Mouse (Mus musculus) midbrain, embryonic 14.5 days (tissue): ENCODE data around the gene Zfp935. TPM values are rescaled to one million over a fixed set of nuclear protein-coding genes. Genes with fewer than 3 reads are reported as not detected.
A peak's percentile ranks its signal among the peaks of the same experiment; 100 is the strongest.
"Not testable (repeated sequence)": the region's sequence is repeated elsewhere in the genome, so short reads cannot be mapped to it uniquely, and the experiment has no call there.

ENCODE experiments used
- ATAC-seq: fragments of 200-750 bp; cut with Nextera tagmentation; 2 replicates; pipeline ENCODE4 v1.8.0; 2017; ENCODE audit warnings: moderate number of reproducible peaks, moderate library complexity; ENCODE audit not compliant: low FRiP score, low TSS enrichment
- DNase-seq: peaks from one replicate; pipeline ENCODE4 v3.0.0-alpha.2; 2015
- H3K27ac ChIP-seq: fragments of 300-500 bp; sonication (generic); replicated peaks from 2 replicates; pipeline ENCODE4 v1.5.1; 2014; ENCODE audit warnings: mild to moderate bottlenecking, low read depth, low read length, moderate library complexity
- H3K27me3 ChIP-seq: fragments of 300-500 bp; sonication (generic); 2 replicates; pipeline ENCODE4 v1.6.1; 2014; ENCODE audit warnings: low read length, control low read depth, mixed read lengths; ENCODE audit not compliant: control insufficient read depth, insufficient read depth
- H3K36me3 ChIP-seq: fragments of 300-500 bp; sonication (generic); 2 replicates; pipeline ENCODE4 v1.6.1; 2014; ENCODE audit warnings: low read length, control low read depth; ENCODE audit not compliant: control insufficient read depth, insufficient read depth
- H3K4me1 ChIP-seq: fragments of 300-500 bp; sonication (generic); 2 replicates; pipeline ENCODE4 v1.6.1; 2014; ENCODE audit warnings: mild to moderate bottlenecking, antibody characterized with exemption, low read length, control low read depth; ENCODE audit not compliant: control insufficient read depth, insufficient read depth
- H3K4me2 ChIP-seq: fragments of 300-500 bp; sonication (generic); 2 replicates; pipeline ENCODE4 v1.6.1; 2014; ENCODE audit warnings: mild to moderate bottlenecking, low read length, moderate library complexity
- H3K4me3 ChIP-seq: fragments of 300-500 bp; sonication (generic); replicated peaks from 2 replicates; pipeline ENCODE4 v1.5.1; 2014; ENCODE audit warnings: low read depth, low read length
- H3K9ac ChIP-seq: fragments of 300-500 bp; sonication (generic); replicated peaks from 2 replicates; pipeline ENCODE4 v1.6.1; 2014; ENCODE audit warnings: mild to moderate bottlenecking, low read length, moderate library complexity
- H3K9me3 ChIP-seq: fragments of 300-500 bp; sonication (generic); 2 replicates; pipeline ENCODE4 v1.6.1; 2016; ENCODE audit warnings: low read length, control low read depth, mixed read lengths; ENCODE audit not compliant: control insufficient read depth
- WGBS: fragments of 180-500 bp; shearing (Covaris S2); extraction: QIAGEN DNeasy Blood & Tissue Kit; methylation state at CpG from one replicate; pipeline ENCODE4 v1.1.7; 2014; 5-methylcytosine and 5-hydroxymethylcytosine counted together
- polyA plus RNA-seq: library from polyadenylated mRNA; unstranded; fragments of >200 nt; fragmentation: Nextera tagmentation; extraction: Ambion mirVana; gene quantifications from 2 replicates; pipeline ENCODE4 v1.2.1, GENCODE M21; 2014

The Zfp935 gene
- 1.2 TPM in 1 of 2 replicates, not detected in the other for polyA plus RNA-seq

DNA sequence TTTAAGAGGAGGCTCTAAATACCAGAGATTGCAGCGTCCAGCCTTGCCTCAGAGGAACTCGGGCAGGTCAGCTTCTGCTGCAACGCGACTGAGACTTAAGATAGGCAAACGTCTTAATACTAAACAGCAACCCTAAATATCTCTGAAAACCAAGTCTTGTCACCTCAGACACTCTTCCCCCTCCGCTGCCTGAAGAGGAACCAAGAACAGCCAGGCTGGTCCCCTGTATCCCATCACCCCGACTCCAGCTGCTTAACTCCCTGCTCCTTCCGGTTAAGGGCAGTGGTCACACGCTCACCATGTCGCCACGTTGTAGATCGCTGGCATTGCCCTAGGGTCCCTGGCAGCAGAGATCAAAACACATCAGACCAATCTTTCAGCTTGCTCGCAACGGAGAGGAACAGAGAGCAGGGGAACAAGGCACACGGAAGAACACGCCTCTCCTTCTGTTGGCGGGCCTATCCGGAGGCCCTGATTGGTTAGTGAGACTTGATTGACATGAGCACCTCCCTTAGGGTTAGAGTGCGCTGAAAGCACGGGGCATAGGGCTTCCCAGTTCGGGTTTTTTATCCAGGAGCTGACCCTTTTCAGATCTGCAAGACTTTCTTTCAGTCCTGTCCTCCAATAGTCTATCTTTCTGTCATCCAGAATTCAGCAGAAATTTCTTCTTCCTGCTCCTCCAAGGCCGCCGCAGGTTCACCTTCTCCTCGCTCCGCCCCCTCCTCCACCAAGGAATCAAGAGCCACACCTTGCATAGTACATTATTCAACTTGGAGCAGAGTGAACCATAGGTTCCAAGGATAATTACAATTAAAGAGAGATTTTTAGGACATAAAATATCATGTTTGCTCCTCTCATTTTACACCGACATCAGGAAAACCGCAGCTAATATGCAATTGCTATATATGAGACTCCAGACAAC, at the start of gene Zfp935:
Gene Zfp935 (minus strand): TSS at position 323 of the 922 bp plus-strand sequence.
- peak; percentile 28 for DNase-seq
- not testable (repeated sequence) for ATAC-seq, H3K36me3 ChIP-seq, H3K4me1 ChIP-seq, H3K27ac ChIP-seq, H3K27me3 ChIP-seq
- Histone ChIP-seq H3K4me3 (peak within 1 kb of the TSS; percentile 36), H3K9me3 (peaks cover 15% of the 10 kb centered on the region; the same call in 1 of the 2 replicates), H3K9ac (peak within 1 kb of the TSS; percentile 42; the same call in 1 of the 2 replicates), H3K4me2 (peak within 1 kb of the TSS; percentile 40)
- 5% methylated on average over 25 of the region's 27 CpGs for WGBS

DNA sequence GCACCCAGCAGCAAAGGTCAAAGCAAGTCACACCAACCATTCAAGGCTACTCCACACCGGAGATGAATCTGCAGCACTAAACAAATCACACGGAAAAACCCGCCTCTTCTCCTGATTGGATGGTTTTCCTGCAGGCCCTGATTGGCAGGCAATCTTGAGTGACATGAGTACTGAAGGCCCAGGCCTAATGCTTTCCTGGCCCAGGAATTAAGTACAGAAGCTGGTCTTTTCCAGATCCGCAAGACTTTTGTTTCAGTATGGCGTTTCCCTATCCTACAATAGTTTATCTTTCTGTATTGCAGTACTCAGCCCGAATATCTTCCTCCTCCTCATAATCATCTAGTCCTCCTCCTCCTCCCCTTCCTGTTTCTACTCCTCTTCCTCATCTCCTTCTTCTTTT, 12.8 kb upstream of the Zfp935 start, which contains the start of gene Zfp934:
Gene Zfp934 (minus strand): TSS at position 101 of the 400 bp plus-strand sequence.
- not testable (repeated sequence) for H3K36me3 ChIP-seq, H3K9ac ChIP-seq, H3K27me3 ChIP-seq, H3K4me2 ChIP-seq, H3K4me1 ChIP-seq, H3K27ac ChIP-seq, ATAC-seq, H3K4me3 ChIP-seq, H3K9me3 ChIP-seq, DNase-seq
- 92% methylated on average over 3 of the region's 6 CpGs for WGBS

DNA sequence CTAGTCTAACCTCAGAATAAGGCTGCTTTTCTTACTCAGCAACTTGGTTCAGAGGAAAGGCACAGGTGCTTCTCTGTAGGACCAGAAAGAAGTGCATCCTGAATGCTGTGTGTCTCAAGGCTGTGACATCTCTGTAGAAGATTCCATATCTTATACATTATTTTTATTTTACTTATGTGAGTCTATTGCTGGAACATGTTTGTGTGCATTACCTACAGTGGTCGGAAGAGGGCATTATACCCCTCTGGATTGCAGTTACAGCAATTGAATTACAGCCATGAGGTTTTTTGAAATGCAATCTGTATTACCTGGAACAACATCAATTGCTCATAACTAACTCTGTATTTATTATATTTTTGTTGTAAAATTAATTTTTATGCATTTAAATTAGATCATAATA, 3.4 kb upstream of the Zfp935 start:
- DNase-seq, H3K36me3 ChIP-seq, H3K27ac ChIP-seq, ATAC-seq, H3K4me3 ChIP-seq, H3K9ac ChIP-seq, H3K9me3 ChIP-seq, H3K4me1 ChIP-seq, H3K27me3 ChIP-seq, H3K4me2 ChIP-seq: not testable (repeated sequence)
- 36% methylated on average over 1 of the region's 1 CpGs for WGBS

- not testable (repeated sequence) for H3K9me3 ChIP-seq, H3K9ac ChIP-seq, H3K27me3 ChIP-seq, H3K4me2 ChIP-seq, H3K36me3 ChIP-seq, H3K4me3 ChIP-seq, DNase-seq, ATAC-seq, H3K27ac ChIP-seq, H3K4me1 ChIP-seq
Measured at GRCm38 (mm10) chr13:62530129-62530528, 28.2 kb downstream of the Zfp935 start.

GRCm38 (mm10) chr13:62510641-62511420, 47.5 kb downstream of the Zfp935 start:
- WGBS = 97% methylated on average over 1 of the region's 1 CpGs
- not testable (repeated sequence) for H3K36me3 ChIP-seq, H3K27ac ChIP-seq, H3K9me3 ChIP-seq, H3K4me3 ChIP-seq, H3K4me2 ChIP-seq, H3K27me3 ChIP-seq, DNase-seq, H3K9ac ChIP-seq, H3K4me1 ChIP-seq, ATAC-seq

GRCm38 (mm10) chr13:62472661-62473060, 85.7 kb downstream of the Zfp935 start:
- not testable (repeated sequence) for ATAC-seq, DNase-seq
- WGBS = 95% methylated on average over 8 of the region's 8 CpGs

DNA sequence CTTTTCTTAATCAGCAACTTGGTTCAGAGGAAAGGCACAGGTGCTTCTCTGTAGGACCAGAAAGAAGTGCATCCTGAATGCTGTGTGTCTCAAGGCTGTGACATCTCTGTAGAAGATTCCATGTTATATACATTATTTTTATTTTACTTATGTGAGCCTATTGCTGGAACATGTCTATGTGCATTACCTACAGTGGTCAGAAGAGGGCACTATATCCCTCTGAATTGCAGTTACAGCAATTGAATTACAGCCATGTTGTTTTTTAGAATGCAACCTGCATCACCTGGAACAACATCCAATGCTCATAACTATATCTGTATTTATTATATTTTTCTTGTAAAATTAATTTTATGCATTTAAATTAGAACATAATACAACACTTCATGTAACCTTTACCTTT, 88.4 kb downstream of the Zfp935 start:
- peak; percentile 50 for DNase-seq
- not testable (repeated sequence) for H3K4me1 ChIP-seq, H3K4me2 ChIP-seq, H3K9ac ChIP-seq, H3K36me3 ChIP-seq, H3K27me3 ChIP-seq, H3K9me3 ChIP-seq, H3K27ac ChIP-seq, ATAC-seq, H3K4me3 ChIP-seq

More at GRCm38 (mm10) chr13:62472661-62473060, 85.7 kb downstream of the Zfp935 start:
- H3K9me3 ChIP-seq, H3K4me2 ChIP-seq, H3K27ac ChIP-seq, H3K4me3 ChIP-seq, H3K4me1 ChIP-seq, H3K9ac ChIP-seq, H3K27me3 ChIP-seq, H3K36me3 ChIP-seq: not testable (repeated sequence)

DNA sequence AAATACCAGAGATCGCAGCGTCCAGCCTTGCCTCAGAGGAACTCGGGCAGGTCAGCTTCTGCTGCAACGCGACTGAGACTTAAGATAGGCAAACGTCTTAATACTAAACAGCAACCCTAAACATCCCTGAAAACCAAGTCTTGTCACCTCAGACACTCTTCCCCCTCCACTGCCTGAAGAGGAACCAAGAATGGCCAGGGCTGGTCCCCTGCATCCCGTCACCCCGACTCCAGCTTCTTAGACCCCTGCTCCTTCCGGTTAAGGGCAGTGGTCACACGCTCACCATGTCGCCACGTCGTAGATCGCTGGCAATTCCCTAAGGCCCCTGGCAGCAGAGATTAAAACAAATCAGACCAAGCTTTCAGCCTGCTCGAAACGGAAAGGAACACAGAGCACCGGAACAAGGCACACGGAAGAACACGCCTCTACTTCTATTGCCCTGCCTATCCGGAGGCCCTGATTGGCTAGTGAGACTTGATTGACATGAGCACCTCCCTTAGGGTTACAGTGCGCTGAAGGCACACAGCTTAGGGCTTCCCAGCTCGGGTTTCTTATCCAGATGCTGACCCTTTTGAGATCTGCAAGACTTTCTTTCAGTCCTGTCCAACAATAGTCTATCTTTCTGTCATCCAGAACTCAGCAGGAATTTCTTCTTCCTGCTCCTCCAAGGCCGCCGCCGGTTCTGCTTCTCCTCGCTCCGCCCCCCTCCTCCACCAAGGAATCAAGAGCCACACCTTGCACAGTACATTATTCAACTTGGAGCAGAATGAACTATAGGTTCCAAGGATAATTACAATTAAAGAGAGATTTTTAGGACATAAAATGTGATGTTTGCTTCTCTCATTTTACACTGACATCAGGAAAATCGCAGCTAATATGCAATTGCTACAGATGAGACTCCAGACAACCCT, 91.6 kb downstream of the Zfp935 start, which contains the start of gene Gm49359:
Gene Gm49359 (minus strand): TSS at position 409 of the 911 bp plus-strand sequence.
- peak within 1 kb of the TSS; percentile 48 for H3K4me3 ChIP-seq
- H3K9ac ChIP-seq = peak within 1 kb of the TSS; percentile 68
- H3K9me3 ChIP-seq, H3K36me3 ChIP-seq, H3K4me1 ChIP-seq, H3K27me3 ChIP-seq: not testable (repeated sequence)
- peak within 1 kb of the TSS; percentile 43 for H3K4me2 ChIP-seq
- peak within 1 kb of the TSS; percentile 80 for H3K27ac ChIP-seq
- ATAC-seq = peak; percentile 99
- peak; percentile 94 for DNase-seq
- WGBS = 3% methylated on average over 28 of the region's 28 CpGs
